Mouse (Mus musculus) urinary bladder, postnatal 0 days (tissue): ENCODE measurements around the gene Esyt2. TPM values are rescaled to one million over a fixed set of nuclear protein-coding genes. Genes with fewer than 3 reads are reported as not detected.

Experiments
- microRNA-seq: library from miRNA; unstranded; fragments of <30 nt; microRNA quantifications from one replicate; pipeline ENCODE4, GENCODE M21; 2016
- polyA plus RNA-seq: library from polyadenylated mRNA; unstranded; fragments of >200 nt; fragmentation: Nextera tagmentation; extraction: Ambion mirVana; gene quantifications from 2 replicates; pipeline ENCODE4 v1.2.1, GENCODE M21; 2015

The Esyt2 gene
- polyA plus RNA-seq = 25.9 and 30.2 TPM in 2 replicates

DNA sequence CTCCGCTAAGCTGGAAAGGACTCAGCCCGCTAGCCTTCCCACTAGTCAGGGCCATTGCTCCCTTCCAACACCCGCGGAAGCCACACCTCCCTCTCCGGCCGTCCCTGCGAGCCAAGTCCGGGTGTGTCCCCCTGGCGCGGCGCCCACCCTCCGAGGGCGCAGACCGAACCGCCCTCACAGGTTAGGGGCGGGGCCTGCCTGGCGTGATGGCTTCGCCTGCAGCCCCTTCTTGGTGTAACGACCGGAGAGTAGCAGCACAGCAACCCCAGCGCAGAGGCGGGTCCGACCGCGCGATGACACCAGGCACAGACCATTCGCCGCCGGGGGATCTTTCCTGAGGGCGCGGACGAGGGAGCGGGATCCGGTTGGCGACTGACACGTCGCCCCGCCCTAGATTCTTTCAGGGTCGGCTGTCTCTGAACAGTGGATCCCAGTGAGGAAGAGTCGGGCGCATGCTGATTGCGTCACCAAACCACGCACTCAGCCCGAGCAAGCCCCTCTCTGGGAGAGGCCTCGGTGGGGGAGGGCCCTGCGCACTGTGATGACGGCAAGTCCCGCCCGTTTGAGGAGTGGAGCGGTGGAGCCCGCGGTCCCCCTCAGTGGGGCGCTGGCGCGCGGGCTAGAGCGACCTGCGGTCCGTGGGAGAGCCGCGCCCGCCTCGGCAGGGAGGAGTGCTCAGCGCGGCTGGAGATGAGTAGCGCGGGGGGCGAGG, at the start of gene Esyt2:
Esyt2 (plus strand) TSS at position 544 of the 712 bp plus-strand sequence.

DNA sequence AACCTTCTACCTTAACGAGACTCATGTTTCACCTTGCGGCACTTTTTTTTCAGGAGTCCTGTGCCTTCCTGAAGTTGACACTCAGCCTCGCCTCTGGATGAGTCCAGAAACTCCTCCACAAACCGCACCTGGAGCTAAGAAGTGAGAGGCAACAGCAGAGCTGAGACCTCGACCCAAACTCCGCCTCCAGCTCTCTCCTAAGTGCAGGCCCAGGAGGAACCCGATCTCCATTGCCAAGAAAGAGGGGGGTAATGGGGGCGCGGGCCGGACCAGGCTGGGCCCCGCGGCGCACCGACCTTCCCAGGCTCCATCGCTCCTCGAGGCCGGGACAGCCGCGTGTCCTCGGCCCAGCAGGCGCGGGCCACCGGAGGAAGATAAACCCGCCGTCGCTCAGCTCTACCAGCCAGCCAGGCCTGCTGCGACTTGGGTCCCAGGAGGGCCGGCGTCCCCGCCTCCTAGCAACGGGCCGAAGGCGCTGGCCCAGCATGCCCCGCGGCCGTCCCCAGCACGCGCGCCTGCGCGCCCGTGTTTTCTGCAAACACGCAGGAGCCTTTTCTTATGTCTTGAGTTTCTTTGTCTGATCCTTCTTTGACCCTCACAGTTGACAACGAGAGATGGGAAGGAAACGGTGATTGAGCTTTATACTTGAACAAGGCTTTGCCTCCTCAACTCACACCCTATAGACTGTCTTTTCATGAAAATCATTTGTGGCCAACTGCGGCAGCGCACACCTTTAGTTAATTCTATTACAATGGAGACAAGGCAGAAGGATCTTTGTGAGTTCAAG, 18.2 kb upstream of the Esyt2 start, which contains the start of gene Wdr60:
Wdr60 (minus strand) TSS at position 468 of the 787 bp plus-strand sequence.

DNA sequence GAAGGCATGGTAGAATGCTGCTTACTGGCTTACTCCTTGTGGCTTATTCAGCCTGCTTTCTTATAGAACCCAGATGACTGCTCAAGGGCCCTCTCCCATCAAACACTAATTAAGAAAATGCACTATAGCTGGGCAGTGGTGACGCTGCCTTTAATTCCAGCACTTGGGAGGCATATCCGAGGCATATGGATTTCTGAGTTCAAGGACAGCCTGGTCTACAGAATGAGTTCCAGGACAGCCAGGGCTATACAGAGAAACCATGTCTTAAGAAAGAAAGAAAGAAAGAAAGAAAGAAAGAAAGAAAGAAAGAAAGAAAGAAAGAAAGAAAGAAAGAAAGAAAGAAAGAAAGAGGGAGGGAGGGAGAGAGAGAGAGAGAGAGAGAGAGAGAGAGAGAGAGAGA, 5.9 kb upstream of the Esyt2 start, which contains the start of gene Gm11027:
Gm11027 (plus strand) TSS at position 301 of the 400 bp plus-strand sequence.

DNA sequence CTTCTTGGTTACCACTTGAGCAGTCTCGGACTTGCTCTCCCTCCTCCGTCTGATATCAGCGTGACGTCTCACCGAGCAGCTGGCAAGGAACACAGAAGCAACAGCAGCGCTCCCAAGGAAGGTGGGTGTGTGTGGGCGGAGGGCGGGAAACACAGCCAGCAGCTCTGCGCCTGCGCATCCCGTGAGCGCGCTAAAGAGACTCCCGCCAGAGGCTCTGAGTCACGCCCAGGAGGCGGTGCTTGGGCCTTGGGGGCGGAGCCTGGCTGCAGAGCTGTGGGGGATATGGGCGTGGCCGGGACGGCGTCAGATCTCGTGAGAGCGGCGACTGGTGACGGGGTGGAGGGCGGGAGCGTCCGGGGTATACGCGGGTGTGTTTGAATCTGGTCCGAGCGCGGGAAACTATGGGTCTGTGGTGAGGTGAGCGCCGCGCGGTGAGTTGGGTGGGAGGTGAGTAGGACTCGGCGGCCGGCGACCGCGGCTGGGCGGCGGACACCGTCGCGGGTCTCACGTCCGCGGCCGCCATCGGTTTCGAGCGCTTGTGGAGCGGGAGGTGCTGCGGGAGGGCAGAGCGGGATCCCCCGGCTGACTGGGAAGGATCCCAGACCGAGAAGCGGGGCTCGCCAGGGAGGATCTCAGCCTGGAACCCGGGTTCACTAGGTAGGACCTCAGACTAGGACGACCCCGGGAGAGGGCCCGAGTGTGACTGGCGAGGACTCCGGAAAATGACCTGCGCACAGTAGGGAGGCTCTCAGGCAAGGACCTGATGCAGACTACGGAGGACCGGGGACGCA, 124.2 kb downstream of the Esyt2 start, which contains the start of gene Ncapg2:
Ncapg2 (plus strand) TSS at position 358 of the 791 bp plus-strand sequence.

Small RNA genes within 50 kb of the gene (microRNA-seq; reads per million reads assigned to microRNA genes)
- not detected for gene Gm23190

Other genes with a start within 250 kb of the Esyt2 start
- 24.2 and 26.7 TPM in 2 replicates for gene Zfp386, start 233.5 kb upstream of the Esyt2 start, polyA plus RNA-seq
- gene Vipr2, start 203.5 kb upstream of the Esyt2 start, polyA plus RNA-seq = 0.26 and 0.34 TPM in 2 replicates
- gene Wdr60, start 18.2 kb upstream of the Esyt2 start, polyA plus RNA-seq = 7.3 and 8.9 TPM in 2 replicates
- gene Gm11027, start 5.8 kb upstream of the Esyt2 start, polyA plus RNA-seq = not detected in 2 replicates
- 6.6 and 11.1 TPM in 2 replicates for gene Ncapg2, start 124.2 kb downstream of the Esyt2 start, polyA plus RNA-seq
- 0.13 TPM in 1 of 2 replicates, not detected in the other for gene Ptprn2, start 204.5 kb downstream of the Esyt2 start, polyA plus RNA-seq